Mouse (Mus musculus) heart, embryonic 16.5 days (tissue): ENCODE measurements around the gene Slc13a3. TPM values are rescaled to one million over a fixed set of nuclear protein-coding genes. Genes with fewer than 3 reads are reported as not detected.

Experiments
- ATAC-seq: fragments of 200-750 bp; cut with Nextera tagmentation; replicated peaks from 2 replicates; pipeline ENCODE4 v1.8.0; 2017; ENCODE audit warnings: moderate number of reproducible peaks; ENCODE audit not compliant: insufficient read depth, low FRiP score; ENCODE audit errors: extremely low read depth
- H3K27ac ChIP-seq: fragments of 300-500 bp; sonication (generic); 2 replicates; pipeline ENCODE4 v1.5.1; 2014; ENCODE audit warnings: mild to moderate bottlenecking, low read length, control low read depth, moderate library complexity
- H3K27me3 ChIP-seq: fragments of 300-500 bp; sonication (generic); 2 replicates; pipeline ENCODE4 v1.6.1; 2014; ENCODE audit warnings: low read length, mixed read lengths; ENCODE audit not compliant: control insufficient read depth, insufficient read depth
- H3K36me3 ChIP-seq: fragments of 300-500 bp; sonication (generic); 2 replicates; pipeline ENCODE4 v1.6.1; 2014; ENCODE audit not compliant: control insufficient read depth, insufficient read depth
- H3K4me1 ChIP-seq: fragments of 300-500 bp; sonication (generic); 2 replicates; pipeline ENCODE4 v1.6.1; 2014; ENCODE audit warnings: low read length, mixed read lengths; ENCODE audit not compliant: control insufficient read depth, insufficient read depth
- H3K4me2 ChIP-seq: fragments of 300-500 bp; sonication (generic); 2 replicates; pipeline ENCODE4 v1.6.1; 2014; ENCODE audit warnings: low read depth, mild to moderate bottlenecking, control low read depth, low read length
- H3K4me3 ChIP-seq: fragments of 300-500 bp; sonication (generic); 2 replicates; pipeline ENCODE4 v1.5.1; 2014; ENCODE audit warnings: mild to moderate bottlenecking, control low read depth, low read length
- H3K9ac ChIP-seq: fragments of 300-500 bp; sonication (generic); 2 replicates; pipeline ENCODE4 v1.6.1; 2014; ENCODE audit warnings: low read length, control low read depth
- H3K9me3 ChIP-seq: fragments of 300-500 bp; sonication (generic); replicated peaks from 2 replicates; pipeline ENCODE4 v1.6.1; 2016; ENCODE audit warnings: low read length; ENCODE audit not compliant: control insufficient read depth
- WGBS: fragments of 180-500 bp; shearing (Covaris S2); extraction: QIAGEN DNeasy Blood & Tissue Kit; methylation state at CpG from one replicate; pipeline ENCODE4 v1.1.7; 2014; 5-methylcytosine and 5-hydroxymethylcytosine counted together
- polyA plus RNA-seq: library from polyadenylated mRNA; unstranded; fragments of >200 nt; fragmentation: Nextera tagmentation; extraction: Ambion mirVana; gene quantifications from 2 replicates; pipeline ENCODE4 v1.2.1, GENCODE M21; 2015

Gene Slc13a3
- polyA plus RNA-seq, 1 experiment from 2014 or later = 0.25 TPM

DNA sequence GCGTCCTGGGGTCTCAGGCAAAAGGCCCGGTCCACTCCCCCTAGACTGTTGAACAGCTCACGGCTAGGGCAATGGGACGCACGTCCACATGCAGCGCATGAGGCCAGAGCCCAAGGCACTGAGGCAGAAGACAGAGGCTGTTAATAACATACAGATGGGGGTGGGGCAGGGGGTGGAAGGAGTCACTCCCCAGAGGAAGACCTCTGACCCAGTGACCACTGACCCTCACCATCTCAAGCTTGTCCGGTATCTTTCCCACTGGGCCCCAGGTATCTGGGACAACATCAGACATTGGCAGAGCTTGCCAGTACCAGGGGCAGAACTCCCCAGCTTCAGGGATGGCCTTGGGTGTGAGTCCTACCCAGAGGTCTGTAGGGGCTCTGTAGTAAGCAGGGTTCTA lies 34.1 kb downstream of the Slc13a3 start:
- Histone ChIP-seq H3K4me3 (no peak overlapping the region), H3K27ac (no peak overlapping the region), H3K36me3 (no peaks in the 10 kb centered on the region), H3K4me2 (no peak overlapping the region), H3K27me3 (no peaks in the 10 kb centered on the region), H3K9ac (no peak overlapping the region), H3K4me1 (no peaks in the 10 kb centered on the region), H3K9me3 (no peaks in the 10 kb centered on the region)
- 83% methylated on average over 7 of the region's 7 CpGs for WGBS
- no peak for ATAC-seq

GRCm38 (mm10) chr2:165428694-165429093 lies 44.3 kb downstream of the Slc13a3 start:
- Histone ChIP-seq H3K9ac (no peak overlapping the region), H3K4me3 (no peak overlapping the region), H3K9me3 (no peaks in the 10 kb centered on the region), H3K36me3 (no peaks in the 10 kb centered on the region), H3K4me1 (no peaks in the 10 kb centered on the region), H3K27me3 (no peaks in the 10 kb centered on the region), H3K27ac (no peak overlapping the region), H3K4me2 (no peak overlapping the region)
- 25% methylated on average over 7 of the region's 7 CpGs for WGBS
- ATAC-seq = no peak

DNA sequence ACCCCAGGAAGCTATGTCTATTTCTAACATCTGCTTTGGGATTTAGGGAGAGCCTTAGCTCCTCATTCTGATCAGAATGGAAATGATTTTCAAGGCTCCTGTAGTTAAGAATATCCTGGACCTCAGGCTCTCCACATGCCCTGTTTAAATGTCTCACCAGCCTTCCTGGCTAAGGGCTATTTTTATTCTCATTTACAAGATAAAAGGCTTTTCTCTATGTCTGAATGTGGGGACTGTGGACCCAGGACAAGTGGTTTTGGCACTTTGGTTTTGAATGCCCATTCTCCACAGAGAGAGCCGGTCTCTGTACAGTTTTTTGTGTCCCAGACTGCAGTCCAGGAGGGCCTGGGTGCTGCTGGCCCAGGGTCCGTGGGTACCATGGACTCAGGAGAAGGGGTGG lies 52.8 kb downstream of the Slc13a3 start:
- Histone ChIP-seq H3K9me3 (no peaks in the 10 kb centered on the region), H3K27ac (no peak overlapping the region), H3K4me2 (no peak overlapping the region), H3K4me1 (0 out of 2 replicates have a peak, but pooled peaks cover 2% of the 10 kb centered on the region), H3K4me3 (no peak overlapping the region), H3K36me3 (no peaks in the 10 kb centered on the region), H3K27me3 (no peaks in the 10 kb centered on the region), H3K9ac (no peak overlapping the region)
- 62% methylated on average over 2 of the region's 2 CpGs for WGBS
- no peak for ATAC-seq

DNA sequence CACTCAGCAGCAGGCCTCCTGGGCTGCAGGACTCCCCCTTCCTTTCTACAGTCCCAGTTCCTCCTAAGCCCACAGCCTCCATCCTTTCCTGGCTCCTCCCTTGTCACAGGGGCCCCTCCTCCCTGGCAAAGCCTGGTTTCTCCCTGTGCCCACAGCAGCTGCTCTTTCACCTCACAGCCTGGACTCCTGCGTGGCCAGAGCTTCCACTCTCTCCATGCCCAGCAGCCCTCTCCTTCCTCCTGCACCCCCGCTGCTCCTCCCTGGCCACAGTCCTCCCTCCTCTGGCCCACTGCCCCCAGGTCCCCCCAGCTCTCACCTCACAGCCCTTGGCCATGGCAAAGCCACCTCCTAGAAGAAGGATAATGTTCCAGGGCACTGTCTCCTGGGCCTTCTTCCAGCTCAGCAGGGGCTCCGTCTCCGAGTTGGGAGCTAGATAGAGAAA lies 53.3 kb downstream of the Slc13a3 start:
- Histone ChIP-seq H3K4me2 (no peak overlapping the region), H3K4me1 (0 out of 2 replicates have a peak, but pooled peaks cover 2% of the 10 kb centered on the region), H3K36me3 (no peaks in the 10 kb centered on the region), H3K9ac (no peak overlapping the region), H3K27ac (no peak overlapping the region), H3K27me3 (no peaks in the 10 kb centered on the region), H3K9me3 (no peaks in the 10 kb centered on the region), H3K4me3 (no peak overlapping the region)
- WGBS = 65% methylated on average over 4 of the region's 4 CpGs
- ATAC-seq = no peak

DNA sequence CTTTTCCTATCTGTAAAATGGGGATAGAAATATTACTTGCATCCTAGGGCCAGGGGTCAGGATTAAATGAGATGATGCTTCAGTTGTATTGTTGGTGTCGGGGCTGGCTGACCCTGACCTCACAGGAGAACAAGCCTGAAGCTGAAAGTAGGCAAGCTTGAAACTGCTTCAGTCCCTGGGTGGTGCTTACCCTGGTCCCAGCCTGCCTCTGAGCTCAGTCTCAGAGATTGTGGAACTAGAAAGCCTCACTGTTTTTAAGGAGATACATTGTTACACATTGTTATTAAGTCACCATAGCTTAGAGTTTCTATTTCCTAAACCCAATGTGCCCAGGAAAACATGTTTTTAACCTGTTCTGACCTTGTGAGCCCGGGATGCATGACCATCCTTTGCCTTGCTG lies 54.5 kb downstream of the Slc13a3 start:
- H3K36me3 ChIP-seq = no peaks in the 10 kb centered on the region
- H3K4me2 ChIP-seq = no peak overlapping the region
- H3K4me1 ChIP-seq = 0 out of 2 replicates have a peak, but pooled peaks cover 2% of the 10 kb centered on the region
- no peak overlapping the region for H3K27ac ChIP-seq
- no peak for ATAC-seq
- no peaks in the 10 kb centered on the region for H3K27me3 ChIP-seq
- H3K9me3 ChIP-seq = no peaks in the 10 kb centered on the region
- H3K9ac ChIP-seq = no peak overlapping the region
- H3K4me3 ChIP-seq = no peak overlapping the region
- 91% methylated on average over 2 of the region's 2 CpGs for WGBS

- no peaks in the 10 kb centered on the region for H3K9me3 ChIP-seq
- H3K4me2 ChIP-seq = no peak overlapping the region
- H3K27ac ChIP-seq = no peak overlapping the region
- 0 out of 2 replicates have a peak, but pooled peaks cover 2% of the 10 kb centered on the region for H3K4me1 ChIP-seq
- peak overlapping the region; percentile 30; the same call in 1 of the 2 replicates for H3K9ac ChIP-seq
- ATAC-seq = no peak
- no peak overlapping the region for H3K4me3 ChIP-seq
- H3K27me3 ChIP-seq = no peaks in the 10 kb centered on the region
- no peaks in the 10 kb centered on the region for H3K36me3 ChIP-seq
- WGBS = 52% methylated on average over 7 of the region's 7 CpGs
These were observed 55.7 kb downstream of the Slc13a3 start for GRCm38 (mm10) chr2:165417291-165417690.

GRCm38 (mm10) chr2:165415795-165416194 lies 57.2 kb downstream of the Slc13a3 start:
- Histone ChIP-seq H3K4me3 (no peak overlapping the region), H3K9ac (no peak overlapping the region), H3K36me3 (no peaks in the 10 kb centered on the region), H3K4me2 (no peak overlapping the region), H3K9me3 (no peaks in the 10 kb centered on the region), H3K27me3 (no peaks in the 10 kb centered on the region), H3K27ac (no peak overlapping the region), H3K4me1 (0 out of 2 replicates have a peak, but pooled peaks cover 2% of the 10 kb centered on the region)
- 72% methylated on average over 6 of the region's 6 CpGs for WGBS
- ATAC-seq = no peak

- Histone ChIP-seq H3K4me2 (no peak overlapping the region), H3K9me3 (no peaks in the 10 kb centered on the region), H3K27me3 (no peaks in the 10 kb centered on the region), H3K27ac (no peak overlapping the region), H3K4me3 (no peak overlapping the region), H3K4me1 (0 out of 2 replicates have a peak, but pooled peaks cover 2% of the 10 kb centered on the region), H3K36me3 (no peaks in the 10 kb centered on the region), H3K9ac (no peak overlapping the region)
- 46% methylated on average over 11 of the region's 11 CpGs for WGBS
- ATAC-seq = no peak
These were observed 57.8 kb downstream of the Slc13a3 start for GRCm38 (mm10) chr2:165415141-165415721.

DNA sequence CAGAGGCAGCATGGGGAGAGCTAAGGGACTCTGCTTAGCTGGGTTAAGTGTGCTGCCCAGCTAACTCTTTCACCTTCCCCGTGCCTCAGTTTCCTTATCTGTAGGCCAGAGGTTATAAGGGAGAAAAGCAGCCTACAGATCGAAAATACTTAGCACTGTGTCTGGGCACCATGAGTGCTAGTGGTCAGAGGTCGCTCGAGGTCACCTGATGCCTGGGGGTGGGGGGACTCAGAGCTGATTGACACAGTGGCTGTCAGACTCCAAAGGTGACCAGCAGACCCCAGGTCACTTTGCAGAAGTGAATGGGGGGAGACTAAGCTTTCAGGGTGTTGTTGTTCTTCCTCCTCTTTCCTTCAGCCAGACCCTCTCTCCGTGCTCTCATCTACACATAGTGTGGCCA lies 58.7 kb downstream of the Slc13a3 start:
- Histone ChIP-seq H3K27ac (no peak overlapping the region), H3K4me3 (no peak overlapping the region), H3K27me3 (no peaks in the 10 kb centered on the region), H3K36me3 (no peaks in the 10 kb centered on the region), H3K9me3 (no peaks in the 10 kb centered on the region), H3K4me2 (no peak overlapping the region), H3K4me1 (no peaks in the 10 kb centered on the region), H3K9ac (no peak overlapping the region)
- ATAC-seq = no peak
- 69% methylated on average over 5 of the region's 5 CpGs for WGBS
